Mouse (Mus musculus) MEL (cell line): Measurements from ENCODE around the gene Slc25a5. TPM values are rescaled to one million over a fixed set of nuclear protein-coding genes. Genes with fewer than 3 reads are reported as not detected.

ENCODE experiments used
- DNase-seq: peaks from one replicate; pipeline ENCODE4 v3.0.0; 2011; ENCODE audit warnings: low read depth, low spot score
- H3K27ac ChIP-seq: 2 replicates; pipeline ENCODE4 v1.5.1; 2012; ENCODE audit warnings: low read depth, mild to moderate bottlenecking, control low read depth, low read length, moderate library complexity; ENCODE audit not compliant: control insufficient read depth
- H3K27me3 ChIP-seq, 2 experiments: fragments of 150-350 bp in 1 of 2; sonication (generic) in 1 of 2; 2 replicates each; pipeline ENCODE4 v1.6.1; 2012; ENCODE audit warnings: low read length in 2 of 2, mild to moderate bottlenecking in 2 of 2, improper control_type of control experiment in 1 of 2, moderate library complexity in 1 of 2; ENCODE audit not compliant: insufficient read depth in 2 of 2, control insufficient read depth in 1 of 2
- H3K36me3 ChIP-seq, 2 experiments: 2 replicates each; pipeline ENCODE4 v1.6.1; 2012 to 2014; ENCODE audit warnings: low read length in 2 of 2, improper control_type of control experiment in 1 of 2, inconsistent platforms in 1 of 2, mild to moderate bottlenecking in 1 of 2; ENCODE audit not compliant: insufficient read depth in 2 of 2, control insufficient read depth in 1 of 2
- H3K4me1 ChIP-seq, 2 experiments: fragments of 150-350 bp in 1 of 2; sonication (generic) in 1 of 2; 2 replicates each; pipeline ENCODE4 v1.6.1; 2012; ENCODE audit warnings: low read length in 2 of 2, improper control_type of control experiment in 1 of 2, mild to moderate bottlenecking in 1 of 2; ENCODE audit not compliant: insufficient read depth in 2 of 2, control insufficient read depth in 1 of 2
- H3K4me3 ChIP-seq, 2 experiments: fragments of 150-350 bp in 1 of 2; sonication (generic) in 1 of 2; 2 replicates each; pipeline ENCODE4 v1.5.1; 2012; ENCODE audit warnings: low read depth in 2 of 2, low read length in 2 of 2, mild to moderate bottlenecking in 2 of 2, moderate library complexity in 2 of 2, control low read depth in 1 of 2, improper control_type of control experiment in 1 of 2; ENCODE audit not compliant: control insufficient read depth in 1 of 2, insufficient read depth in 1 of 2
- H3K79me2 ChIP-seq: 2 replicates; pipeline ENCODE4 v1.6.1; 2012; ENCODE audit warnings: mild to moderate bottlenecking, low read length, moderate library complexity; ENCODE audit not compliant: control insufficient read depth, poor library complexity, insufficient read depth
- H3K9ac ChIP-seq: 2 replicates; pipeline ENCODE4 v1.6.1; 2012; ENCODE audit warnings: low read depth, mild to moderate bottlenecking, control low read depth, low read length, moderate library complexity; ENCODE audit not compliant: control insufficient read depth, poor library complexity, severe bottlenecking
- H3K9me3 ChIP-seq: fragments of 150-350 bp; sonication (generic); replicated peaks from 2 replicates; pipeline ENCODE4 v1.6.1; 2012; ENCODE audit warnings: mild to moderate bottlenecking, low read length, improper control_type of control experiment, moderate library complexity; ENCODE audit not compliant: insufficient read depth
- CHD1 ChIP-seq: IDR thresholded peaks from 2 replicates; pipeline ENCODE4 v1.6.1; 2012; ENCODE audit warnings: low read depth, mild to moderate bottlenecking, inconsistent platforms, low read length, improper control_type of control experiment
- CHD2 ChIP-seq: IDR thresholded peaks from 2 replicates; pipeline ENCODE4 v1.6.1; 2011; ENCODE audit warnings: low read length, improper control_type of control experiment
- E2F4 ChIP-seq: IDR thresholded peaks from 2 replicates; pipeline ENCODE4 v1.6.1; 2011; ENCODE audit warnings: low read depth, low read length, improper control_type of control experiment, borderline replicate concordance
- EP300 ChIP-seq, 2 experiments: IDR thresholded peaks; 2 replicates each; pipeline ENCODE4 v1.6.1; 2011; ENCODE audit warnings: improper control_type of control experiment in 2 of 2, low read length in 2 of 2, low read depth in 1 of 2, mild to moderate bottlenecking in 1 of 2
- GABPA ChIP-seq: IDR thresholded peaks from 2 replicates; pipeline ENCODE4 v1.6.1; 2012; ENCODE audit warnings: low read depth, mild to moderate bottlenecking, inconsistent platforms, low read length, improper control_type of control experiment, moderate library complexity
- GATA1 ChIP-seq: IDR thresholded peaks from 2 replicates; pipeline ENCODE4 v1.6.1; 2011; ENCODE audit warnings: low read depth, low read length, improper control_type of control experiment
- JUND ChIP-seq: IDR thresholded peaks from 2 replicates; pipeline ENCODE4 v1.6.1; 2011; ENCODE audit warnings: low read depth, mild to moderate bottlenecking, improper control_type of control experiment, low read length
- MAX ChIP-seq: IDR thresholded peaks from 2 replicates; pipeline ENCODE4 v1.6.1; 2011; ENCODE audit warnings: low read length, improper control_type of control experiment
- MXI1 ChIP-seq: IDR thresholded peaks from 2 replicates; pipeline ENCODE4 v1.6.1; 2011; ENCODE audit warnings: mild to moderate bottlenecking, low read depth, low read length, improper control_type of control experiment
- MYB ChIP-seq: IDR thresholded peaks from 2 replicates; pipeline ENCODE4 v1.6.1; 2011; ENCODE audit warnings: mild to moderate bottlenecking, low read depth, low read length, improper control_type of control experiment
- MYC ChIP-seq: IDR thresholded peaks from 2 replicates; pipeline ENCODE4 v1.6.1; 2011; ENCODE audit warnings: low read depth, mild to moderate bottlenecking, low read length, improper control_type of control experiment, moderate library complexity
- POLR2AphosphoS5 ChIP-seq: IDR thresholded peaks from 2 replicates; pipeline ENCODE4 v1.6.1; 2012; ENCODE audit warnings: low read depth, borderline replicate concordance, mild to moderate bottlenecking, inconsistent platforms, low read length, moderate library complexity, mixed read lengths
- RAD21 ChIP-seq: IDR thresholded peaks from 2 replicates; pipeline ENCODE4 v1.6.1; 2011; ENCODE audit warnings: mild to moderate bottlenecking, low read depth, low read length, improper control_type of control experiment
- RCOR1 ChIP-seq: IDR thresholded peaks from 2 replicates; pipeline ENCODE4 v1.6.1; 2012; ENCODE audit warnings: low read depth, mild to moderate bottlenecking, inconsistent platforms, low read length, improper control_type of control experiment
- TAL1 ChIP-seq: IDR thresholded peaks from 2 replicates; pipeline ENCODE4 v1.6.1; 2012; ENCODE audit warnings: mild to moderate bottlenecking, inconsistent platforms, low read length, moderate library complexity, mixed read lengths
- TBP ChIP-seq: IDR thresholded peaks from 2 replicates; pipeline ENCODE4 v1.8.0; 2011; ENCODE audit warnings: low read depth, low read length, improper control_type of control experiment
- TCF12 ChIP-seq: IDR thresholded peaks from 2 replicates; pipeline ENCODE4 v1.6.1; 2014; ENCODE audit warnings: low read depth, mild to moderate bottlenecking, inconsistent platforms, low read length, improper control_type of control experiment, moderate library complexity
- UBTF ChIP-seq: IDR thresholded peaks from 2 replicates; pipeline ENCODE4 v1.6.1; 2012; ENCODE audit warnings: low read depth, mild to moderate bottlenecking, inconsistent platforms, low read length, improper control_type of control experiment, moderate library complexity, borderline replicate concordance; ENCODE audit not compliant: insufficient read depth
- USF2 ChIP-seq, 2 experiments: IDR thresholded peaks; 2 replicates each; pipeline ENCODE4 v1.6.1; 2011 to 2012; ENCODE audit warnings: improper control_type of control experiment in 2 of 2, low read length in 2 of 2, borderline replicate concordance in 1 of 2, inconsistent platforms in 1 of 2, low read depth in 1 of 2, mild to moderate bottlenecking in 1 of 2; ENCODE audit not compliant: insufficient read depth in 1 of 2
- ZC3H11A ChIP-seq: IDR thresholded peaks from 2 replicates; pipeline ENCODE4 v1.6.1; 2012; ENCODE audit warnings: low read depth, mild to moderate bottlenecking, inconsistent platforms, low read length, improper control_type of control experiment
- ZMIZ1 ChIP-seq: IDR thresholded peaks from 2 replicates; pipeline ENCODE4 v1.6.1; 2012; ENCODE audit warnings: low read depth, mild to moderate bottlenecking, inconsistent platforms, low read length, improper control_type of control experiment, moderate library complexity
- polyA plus RNA-seq, 2 experiments: library from polyadenylated mRNA; stranded (reverse) in 1 of 2; unstranded in 1 of 2; fragments of >175 nt in 1 of 2; fragments of >200 nt in 1 of 2; gene quantifications; 2 replicates each; pipeline versions ENCODE4 v1.2.1 to v1.2.4; 2012; ENCODE audit warnings: low replicate concordance in 2 of 2, low read depth in 1 of 2; ENCODE audit not compliant: insufficient read length in 2 of 2, insufficient read depth in 1 of 2, missing spikeins in 1 of 2
- total RNA-seq: library from RNA; depleted of rRNA; stranded (reverse); fragments of 300-350 nt; gene quantifications from 2 replicates; pipeline ENCODE4 v1.2.3, GENCODE M21; 2012

Slc25a5 gene
- total and polyA plus RNA-seq, 3 experiments: 263 to 1,006 (median 704) TPM

- Histone ChIP-seq H3K9me3 (no peaks in the 10 kb centered on the region), H3K9ac (no peak overlapping the region), H3K27me3 (no peaks in the 10 kb centered on the region), H3K4me3 (no peak overlapping the region), H3K79me2 (no peaks in the 10 kb centered on the region), H3K36me3 (no peaks in the 10 kb centered on the region; a peak in 1 of 4 replicates), H3K4me1 (no peaks in the 10 kb centered on the region), H3K27ac (no peak overlapping the region)
- no peak for TF ChIP-seq MAX
- no peak for TF ChIP-seq RCOR1
- TF ChIP-seq CHD2: no peak
- no peak for TF ChIP-seq EP300 (IDR thresholded peaks at IDR 0.05; ENCODE audit: low read depth in 1 of 2, low read length in 2 of 2)
- TF ChIP-seq UBTF: no peak
- no peak for TF ChIP-seq POLR2AphosphoS5
- no peak for TF ChIP-seq E2F4
- no peak for TF ChIP-seq JUND
- TF ChIP-seq GATA1: no peak
- no peak for TF ChIP-seq TCF12
- no peak for TF ChIP-seq RAD21
- no peak for TF ChIP-seq CHD1
- no peak for TF ChIP-seq GABPA
- no peak for TF ChIP-seq ZMIZ1
- no peak for TF ChIP-seq MXI1
- TF ChIP-seq USF2 (IDR thresholded peaks at IDR 0.05; ENCODE audit: borderline replicate concordance in 1 of 2, insufficient read depth in 1 of 2, low read depth in 1 of 2, low read length in 2 of 2): no peak
- no peak for TF ChIP-seq TAL1
- TF ChIP-seq TBP: no peak
- no peak for TF ChIP-seq MYC
- no peak for TF ChIP-seq ZC3H11A
- DNase-seq: no peak
These were observed 44.9 kb upstream of the Slc25a5 start for GRCm38 (mm10) chrX:36750591-36750990.

DNA sequence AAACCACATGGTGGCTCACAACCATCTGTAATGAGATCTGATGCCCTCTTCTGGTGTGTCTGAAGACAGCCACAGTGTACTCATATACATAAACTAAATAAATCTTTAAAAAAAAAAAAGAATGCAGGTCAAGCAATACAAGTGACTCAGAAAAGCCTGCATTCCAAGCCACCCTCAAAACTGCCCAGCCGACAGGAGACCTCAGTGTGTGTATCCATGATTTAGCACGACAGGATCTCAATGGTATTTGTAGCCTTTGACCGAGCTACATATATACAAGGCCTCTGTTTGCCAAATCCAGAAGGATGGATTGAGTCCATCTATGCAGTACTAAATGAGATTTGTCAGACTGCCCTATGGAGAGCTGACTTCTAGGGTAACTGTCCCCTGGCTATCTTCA is 42.9 kb upstream of the Slc25a5 start:
- no peak for DNase-seq
- H3K9ac ChIP-seq: no peak overlapping the region
- no peak overlapping the region for H3K4me3 ChIP-seq
- TF ChIP-seq CHD2: no peak
- TF ChIP-seq MAX: no peak
- no peak for TF ChIP-seq TCF12
- no peak for TF ChIP-seq EP300 (IDR thresholded peaks at IDR 0.05; ENCODE audit: low read depth in 1 of 2, low read length in 2 of 2)
- no peak for TF ChIP-seq MXI1
- no peak for TF ChIP-seq GABPA
- TF ChIP-seq MYB: no peak
- TF ChIP-seq ZC3H11A: no peak
- no peak for TF ChIP-seq GATA1
- no peak for TF ChIP-seq ZMIZ1
- TF ChIP-seq TAL1: no peak
- TF ChIP-seq, all 39 proteins: peak for 0
- Histone ChIP-seq H3K27ac (no peak overlapping the region), H3K79me2 (no peaks in the 10 kb centered on the region), H3K9me3 (no peaks in the 10 kb centered on the region), H3K36me3 (no peaks in the 10 kb centered on the region; a peak in 1 of 4 replicates), H3K27me3 (no peaks in the 10 kb centered on the region), H3K4me1 (no peaks in the 10 kb centered on the region)
